Mouse (Mus musculus) left cerebral cortex, postnatal 10 days (tissue): ENCODE data around the gene Casp7. TPM values are rescaled to one million over a fixed set of nuclear protein-coding genes. Genes with fewer than 3 reads are reported as not detected.
A peak's percentile ranks its signal among the peaks of the same experiment; 100 is the strongest.

ENCODE experiments used
- DNase-seq, 2 experiments: peaks; one replicate each; pipeline ENCODE4 v3.0.0; 2021 to 2022; ENCODE audit warnings: low spot score in 2 of 2, mixed read lengths in 1 of 2; ENCODE audit errors: extremely low spot score in 1 of 2
- intact Hi-C: fragments of 180-260 bp; cut with DNase I; formaldehyde crosslinking; loops from one replicate; pipeline ENCODE4 v1.15.1; 2025
- total RNA-seq, 2 experiments: library from RNA; stranded (reverse); gene quantifications; 2 replicates each; pipeline ENCODE4 v1.2.3; 2021

Gene Casp7
- total RNA-seq, 2 experiments from 2014 or later: 12.5 to 13.0 TPM

- intact Hi-C loops: no loop called here
- DNase-seq: no peak
Measured at GRCm38 (mm10) chr19:56378554-56379172, 18.3 kb upstream of the Casp7 start.

- DNase-seq: no peak
- intact Hi-C loops: no loop called here
Measured at GRCm38 (mm10) chr19:56380341-56380740, 16.6 kb upstream of the Casp7 start.

- intact Hi-C loops: no loop called here
- DNase-seq: no peak
Measured at GRCm38 (mm10) chr19:56381407-56381806, 15.5 kb upstream of the Casp7 start.

GRCm38 (mm10) chr19:56385546-56385945, 11.4 kb upstream of the Casp7 start:
- intact Hi-C loops: no loop called here
- no peak for DNase-seq

GRCm38 (mm10) chr19:56386095-56386494, 10.8 kb upstream of the Casp7 start:
- intact Hi-C loops: no loop called here
- no peak for DNase-seq

- intact Hi-C loops: no loop called here
- no peak for DNase-seq
Measured at GRCm38 (mm10) chr19:56387726-56388302, 9.1 kb upstream of the Casp7 start.

- intact Hi-C loops: no loop called here
- DNase-seq: no peak
Measured at GRCm38 (mm10) chr19:56389176-56389575, 7.8 kb upstream of the Casp7 start.

- intact Hi-C loops: no loop called here
- DNase-seq: no peak
Measured at GRCm38 (mm10) chr19:56389879-56390278, 7.0 kb upstream of the Casp7 start, which contains the start of gene Nrap. Gene Nrap (minus strand): TSS chr19:56390037.

GRCm38 (mm10) chr19:56391307-56392046, 5.5 kb upstream of the Casp7 start:
- DNase-seq: no peak
- intact Hi-C loops: no loop called here

GRCm38 (mm10) chr19:56393311-56393866, 3.5 kb upstream of the Casp7 start:
- DNase-seq: no peak
- intact Hi-C loops: no loop called here

GRCm38 (mm10) chr19:56395183-56395935, 1.6 kb upstream of the Casp7 start:
- intact Hi-C loops: no loop called here
- DNase-seq: peak in 1 of 2 experiments; percentile 15

- intact Hi-C loops: no loop called here
- DNase-seq: peak in 1 of 2 experiments; percentile 13
Measured at GRCm38 (mm10) chr19:56396227-56396626, 702 bp upstream of the Casp7 start.

- intact Hi-C loops: no loop called here
- peak in 1 of 2 experiments; percentile 17 for DNase-seq
Measured at GRCm38 (mm10) chr19:56397663-56398527, 966 bp downstream of the Casp7 start.

GRCm38 (mm10) chr19:56398528-56398795, 1.5 kb downstream of the Casp7 start:
- intact Hi-C loops: no loop called here
- no peak for DNase-seq

- peak in 1 of 2 experiments; percentile 82 for DNase-seq
Measured at GRCm38 (mm10) chr19:56400200-56400599, 3.3 kb downstream of the Casp7 start.

GRCm38 (mm10) chr19:56401864-56402263, 4.9 kb downstream of the Casp7 start:
- intact Hi-C loops: no loop called here
- peak in 1 of 2 experiments; percentile 20 for DNase-seq

More at GRCm38 (mm10) chr19:56400200-56400599, 3.3 kb downstream of the Casp7 start:
- intact Hi-C loops: no loop called here

- intact Hi-C loops: no loop called here
- DNase-seq: peak in 1 of 2 experiments; percentile 5
Measured at GRCm38 (mm10) chr19:56405824-56406223, 8.9 kb downstream of the Casp7 start.

GRCm38 (mm10) chr19:56406581-56406980, 9.7 kb downstream of the Casp7 start:
- intact Hi-C loops: no loop called here
- DNase-seq: peak in 1 of 2 experiments; percentile 10
